Mouse (Mus musculus): Measurements from ENCODE around the gene Dapp1. TPM values are rescaled to one million over a fixed set of nuclear protein-coding genes. Genes with fewer than 3 reads are reported as not detected.
A peak's percentile ranks its signal among the peaks of the same experiment; 100 is the strongest.
"Not testable (repeated sequence)": the region's sequence is repeated elsewhere in the genome, so short reads cannot be mapped to it uniquely, and the experiment has no call there.

The Dapp1 gene
- total RNA-seq, 2 experiments from 2014 or later = 3.5 to 6.9 TPM

GRCm38 (mm10) chr3:137991183-137991582 lies 9.8 kb upstream of the Dapp1 start:
- DNase-seq = peak; percentile 88 to 90

DNA sequence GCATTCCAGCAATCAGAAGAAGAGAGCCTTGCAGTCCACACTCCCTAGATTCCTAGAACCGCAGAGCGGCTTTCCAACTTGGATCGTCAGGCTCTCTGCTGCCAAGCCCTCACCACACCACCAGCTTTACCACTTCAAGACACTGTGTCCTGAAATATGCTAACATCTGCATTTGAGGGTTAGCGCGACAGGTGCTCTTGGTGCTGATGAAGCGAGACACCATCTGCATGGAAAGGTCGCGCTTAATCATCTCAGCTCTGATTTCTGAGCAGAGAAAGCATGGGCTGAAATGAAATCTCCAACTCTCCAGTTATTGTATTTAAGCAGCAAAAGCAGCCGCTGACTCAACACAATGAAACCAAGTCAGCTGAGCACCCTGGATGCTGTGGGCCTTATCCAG lies 8.1 kb upstream of the Dapp1 start:
- DNase-seq = no peak

DNA sequence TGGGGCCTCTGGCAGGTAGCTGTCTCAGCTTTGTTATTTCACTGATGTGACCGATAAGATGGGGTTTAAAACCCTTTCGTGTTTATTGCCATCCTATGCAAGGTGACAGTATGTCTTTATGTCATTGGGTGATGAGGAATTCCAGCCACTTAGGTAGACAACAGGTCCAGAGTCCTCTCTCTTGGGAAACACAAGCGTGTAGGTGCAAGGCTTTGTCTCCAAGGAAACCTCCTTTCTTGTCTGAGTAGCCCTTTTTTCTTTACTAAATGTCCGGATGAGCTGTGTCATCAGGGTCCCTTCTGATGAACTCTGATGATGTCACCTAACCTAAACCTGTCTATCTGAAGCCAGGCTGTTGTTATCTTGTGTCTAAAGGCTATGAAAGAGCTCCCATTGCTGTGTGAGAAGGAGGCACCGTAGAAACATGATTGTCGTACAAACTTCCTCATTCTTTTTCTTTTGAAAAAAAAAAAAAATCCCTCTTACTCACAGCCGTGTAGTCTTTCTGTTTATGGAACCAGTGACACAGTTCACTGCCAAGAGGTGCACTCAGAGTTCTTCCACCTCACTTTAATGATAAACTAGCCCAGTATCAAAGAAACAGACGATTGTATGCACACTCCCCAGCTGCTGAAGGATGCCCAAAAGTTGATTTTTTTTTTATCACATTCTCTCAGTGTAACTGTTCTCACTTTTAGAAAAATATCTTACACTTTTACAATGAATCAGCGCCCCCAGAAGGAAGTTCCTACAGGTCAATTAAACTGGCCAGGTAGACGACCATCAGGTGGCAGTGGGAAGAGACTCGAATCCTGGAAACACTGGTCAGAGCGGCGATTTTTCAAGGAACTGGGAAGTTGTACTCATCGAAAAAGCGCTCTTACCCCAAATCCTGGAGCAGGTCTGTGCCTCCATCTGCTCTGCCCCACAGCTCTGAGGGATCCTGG lies 637 bp downstream of the Dapp1 start:
- DNase-seq = no peak

DNA sequence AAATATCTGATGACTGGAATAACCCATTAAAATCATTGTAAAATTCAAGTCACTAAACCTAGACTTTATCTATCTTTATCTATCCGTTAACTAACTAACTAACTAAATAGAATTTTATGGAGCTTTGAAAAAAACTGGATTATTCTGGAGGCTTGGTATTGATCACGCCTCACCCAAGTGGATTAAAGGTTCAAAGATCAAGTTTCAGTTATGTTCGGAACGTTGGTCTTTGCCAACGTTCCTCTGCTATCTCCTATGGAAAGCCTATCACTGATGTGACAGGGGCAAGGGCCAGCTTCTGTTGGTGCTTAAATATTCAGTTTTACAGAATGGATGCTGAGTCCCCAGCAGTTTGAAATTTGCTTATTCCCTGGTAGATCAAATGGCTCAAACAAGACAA lies 3.1 kb downstream of the Dapp1 start:
- DNase-seq = no peak

DNA sequence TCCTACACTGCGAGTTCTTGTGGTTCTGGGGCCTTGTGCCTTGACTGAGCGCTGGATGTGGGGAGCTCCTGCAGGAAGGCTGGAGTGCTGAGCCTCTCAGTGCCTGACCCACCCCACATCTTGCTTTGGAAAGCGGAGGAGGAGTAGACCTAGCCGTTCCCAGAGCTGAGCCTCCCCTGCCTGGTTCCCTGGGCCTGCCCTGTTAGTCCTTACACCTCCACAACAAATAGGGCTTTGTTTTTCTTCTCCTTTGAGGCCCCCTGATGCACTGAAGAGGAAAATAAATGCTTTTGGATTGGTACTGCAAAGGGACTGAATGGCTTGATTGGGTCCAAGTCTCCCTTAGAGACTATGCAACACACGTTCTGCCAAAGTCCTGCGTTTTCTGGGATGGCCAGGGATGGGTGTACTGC lies 3.7 kb downstream of the Dapp1 start:
- DNase-seq = no peak

DNA sequence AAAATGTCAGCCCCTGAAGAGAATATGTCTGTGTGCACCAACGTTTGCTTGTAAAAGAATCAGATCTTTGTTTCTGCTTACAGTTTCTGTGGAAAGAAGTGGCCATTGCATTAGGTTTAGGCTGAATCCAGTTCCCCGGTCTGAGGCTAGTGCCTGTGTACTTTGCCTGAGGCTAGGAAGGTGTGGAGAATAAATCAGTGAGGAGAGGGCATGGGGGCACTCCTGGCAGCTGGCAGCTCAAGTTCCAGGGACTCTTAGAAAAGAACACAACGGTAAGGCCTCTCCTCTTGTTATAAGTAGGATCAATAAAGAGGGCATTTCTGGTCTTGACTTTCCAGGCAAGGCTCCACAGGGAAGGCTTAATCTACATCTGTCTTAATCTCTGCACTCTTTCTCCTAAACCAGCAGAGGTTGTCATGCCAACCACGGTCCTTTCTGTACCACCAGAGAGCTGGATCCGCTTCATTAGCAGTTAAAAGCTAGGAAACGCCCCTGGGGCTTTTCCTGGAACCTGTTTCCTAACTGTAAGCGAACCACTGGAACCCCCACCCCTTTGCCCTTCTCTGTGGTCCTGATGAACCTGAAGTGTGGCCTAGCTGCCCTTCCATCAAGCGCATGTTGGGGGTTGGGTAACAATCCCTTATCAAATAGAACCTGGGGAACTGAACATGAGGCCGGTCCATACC lies 4.3 kb downstream of the Dapp1 start:
- no peak for DNase-seq

- no peak for DNase-seq
Observed at GRCm38 (mm10) chr3:137975856-137976423, 5.4 kb downstream of the Dapp1 start.

DNA sequence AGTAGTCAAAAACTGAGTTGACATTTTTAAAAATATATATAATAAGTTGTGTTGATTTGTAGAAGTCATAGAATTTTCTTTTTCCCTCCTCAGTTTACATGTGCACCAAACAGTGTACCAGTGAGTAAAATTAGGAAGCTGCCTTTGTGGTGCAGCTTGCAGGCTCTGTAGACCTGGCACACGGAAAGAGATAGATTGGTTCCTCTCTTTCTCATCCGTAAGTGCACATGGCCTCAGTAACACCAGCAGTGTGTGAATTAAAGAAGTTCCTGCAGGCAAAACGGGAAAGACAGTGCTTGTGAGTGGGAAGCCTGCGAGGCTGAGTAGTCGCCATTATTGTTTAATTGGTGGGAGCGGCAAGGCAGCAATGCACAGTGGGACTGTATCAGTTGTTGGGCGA lies 5.9 kb downstream of the Dapp1 start:
- DNase-seq = no peak

DNA sequence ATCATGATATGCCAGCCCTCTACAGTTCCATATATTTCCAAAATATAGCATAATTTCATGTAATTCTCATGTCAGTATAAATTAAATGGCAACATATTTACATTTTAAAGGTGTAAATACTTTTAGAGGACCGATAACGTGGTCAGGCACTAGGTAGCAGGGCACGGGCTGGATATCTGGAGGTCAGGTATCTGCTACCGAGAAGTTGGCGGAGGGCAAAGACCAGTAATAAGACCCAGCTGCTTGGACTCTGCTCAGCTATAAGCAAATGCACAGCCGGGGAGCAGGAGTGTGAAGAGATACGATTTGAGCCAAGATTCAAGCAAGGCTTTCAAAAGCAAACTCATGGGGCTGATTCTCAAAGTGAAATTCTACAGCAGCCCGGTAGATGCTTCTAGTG lies 7.0 kb downstream of the Dapp1 start:
- DNase-seq = no peak

GRCm38 (mm10) chr3:137972989-137973388 lies 8.4 kb downstream of the Dapp1 start:
- DNase-seq = no peak

DNA sequence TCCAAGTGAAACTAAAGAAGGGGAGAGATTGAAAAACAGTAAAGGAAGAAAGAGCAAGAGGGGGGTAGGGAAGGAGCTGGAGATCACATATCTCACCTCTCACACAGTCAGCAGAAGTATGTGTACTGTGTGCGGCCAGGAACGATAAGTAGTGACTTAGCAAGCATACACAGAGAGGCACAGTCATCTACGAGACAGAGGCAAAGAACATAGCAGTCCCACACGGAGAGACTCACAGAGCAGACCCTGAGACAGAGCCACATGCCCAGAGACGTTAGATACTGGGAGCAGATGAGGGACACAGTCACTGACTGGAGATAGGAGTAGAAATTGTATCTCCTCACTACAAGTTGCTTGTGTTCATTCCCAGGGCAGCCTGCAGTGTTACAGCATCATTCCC lies 9.1 kb downstream of the Dapp1 start:
- no peak for DNase-seq

DNA sequence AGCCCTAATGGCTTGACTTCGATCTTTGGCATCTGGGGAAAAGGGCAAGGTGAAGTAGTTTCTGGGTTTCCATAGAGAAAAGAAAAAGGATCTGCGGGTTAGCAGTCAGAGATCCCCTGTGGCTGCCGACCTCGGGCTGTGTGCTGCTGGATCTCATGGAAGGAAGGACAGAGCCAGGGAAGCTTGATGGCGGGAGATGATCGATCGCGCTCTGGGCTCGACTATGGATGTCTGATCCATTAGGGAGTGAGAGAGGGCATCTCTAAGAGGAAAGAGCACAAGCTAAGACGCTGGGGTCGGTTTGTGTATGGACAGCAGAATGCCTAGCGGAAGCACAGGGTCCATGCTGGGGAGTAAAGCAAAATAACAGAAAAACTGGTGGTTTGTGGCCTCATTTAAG lies 11.4 kb downstream of the Dapp1 start:
- DNase-seq = peak; percentile 28 to 43

DNA sequence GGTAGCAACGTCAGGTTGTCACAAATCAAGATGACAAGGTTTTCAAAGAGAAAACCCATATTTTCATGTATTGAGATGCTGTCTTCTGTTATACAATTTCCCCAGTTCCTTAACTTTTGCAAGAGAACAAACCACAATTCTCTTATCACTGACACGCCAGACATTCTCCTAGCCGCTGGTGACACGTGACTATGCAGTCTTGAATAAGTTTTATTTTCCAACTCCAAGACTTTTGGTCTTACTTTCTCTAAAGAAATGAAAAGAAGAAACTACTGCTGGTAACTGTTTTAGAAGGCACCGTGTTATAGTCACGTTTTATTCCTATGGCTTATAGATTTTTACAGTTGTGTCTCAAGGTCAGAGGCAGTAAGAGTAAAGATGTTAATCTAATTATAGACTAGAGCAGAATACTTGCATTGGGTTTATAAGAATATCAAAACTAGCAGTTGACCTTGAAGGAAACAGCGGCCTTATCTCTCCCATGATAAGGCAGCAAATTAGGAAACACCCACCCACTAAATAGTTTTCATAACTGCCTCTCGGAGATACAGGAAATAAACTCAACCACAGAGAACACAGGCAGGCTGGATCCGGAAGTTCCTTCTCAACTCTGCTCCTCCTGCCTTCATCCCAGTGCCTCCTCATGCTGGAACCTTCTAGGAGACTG lies 12.4 kb downstream of the Dapp1 start:
- no peak for DNase-seq

DNA sequence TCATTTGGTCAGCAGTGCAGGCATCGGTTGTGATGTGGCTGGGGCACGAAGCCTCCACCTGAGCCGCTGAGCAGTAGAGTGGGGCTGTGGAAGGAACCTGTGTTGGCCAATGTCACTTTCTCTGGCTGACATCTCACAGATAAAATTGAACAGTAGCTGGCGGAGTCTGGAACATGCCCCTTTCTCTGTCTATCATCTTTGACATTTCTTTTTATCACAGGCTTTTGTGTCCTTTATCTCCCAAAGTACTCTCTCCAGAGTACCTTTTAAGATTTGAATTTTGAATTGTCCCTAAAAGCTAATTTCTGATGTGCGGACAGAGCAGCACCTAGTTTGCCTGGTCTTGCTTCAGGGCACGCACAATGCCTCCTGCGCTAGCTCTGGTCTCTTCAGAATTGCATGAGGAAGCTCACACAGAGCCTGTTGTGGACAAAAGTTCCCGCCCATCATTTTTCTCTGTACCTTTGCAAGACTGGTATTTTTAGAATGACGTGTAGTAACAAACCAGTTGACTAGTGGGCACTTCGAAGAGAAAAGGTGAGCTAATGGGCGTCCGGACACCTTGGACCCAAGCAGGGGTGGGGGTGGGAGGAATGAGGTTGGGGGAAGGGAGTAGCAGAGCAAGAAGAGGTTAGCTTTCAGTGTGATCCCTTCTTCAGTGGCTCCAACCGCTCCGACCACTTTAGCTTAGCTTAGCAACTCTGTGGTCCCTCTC lies 13.1 kb downstream of the Dapp1 start:
- no peak for DNase-seq

DNA sequence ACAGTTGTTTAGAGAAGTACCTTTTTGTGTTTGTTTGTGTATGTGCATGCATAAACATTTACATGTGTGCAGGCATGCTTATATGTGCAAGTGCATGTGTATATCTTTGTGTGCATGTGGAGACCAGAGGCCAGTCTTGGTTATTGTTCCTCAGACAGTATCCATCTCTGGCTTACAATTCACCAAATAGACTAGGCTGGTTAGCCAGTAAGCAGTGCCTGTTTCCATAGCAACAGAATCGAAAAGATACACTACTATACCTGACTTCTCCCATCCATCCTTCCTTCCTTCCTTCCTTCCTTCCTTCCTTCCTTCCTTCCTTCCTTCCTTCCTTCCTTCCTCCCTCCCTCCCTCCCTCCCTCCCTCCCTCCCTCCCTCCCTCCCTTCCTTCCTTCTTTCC lies 17.3 kb downstream of the Dapp1 start:
- DNase-seq = not testable (repeated sequence)

GRCm38 (mm10) chr3:137963508-137963907 lies 17.8 kb downstream of the Dapp1 start:
- no peak for DNase-seq

DNA sequence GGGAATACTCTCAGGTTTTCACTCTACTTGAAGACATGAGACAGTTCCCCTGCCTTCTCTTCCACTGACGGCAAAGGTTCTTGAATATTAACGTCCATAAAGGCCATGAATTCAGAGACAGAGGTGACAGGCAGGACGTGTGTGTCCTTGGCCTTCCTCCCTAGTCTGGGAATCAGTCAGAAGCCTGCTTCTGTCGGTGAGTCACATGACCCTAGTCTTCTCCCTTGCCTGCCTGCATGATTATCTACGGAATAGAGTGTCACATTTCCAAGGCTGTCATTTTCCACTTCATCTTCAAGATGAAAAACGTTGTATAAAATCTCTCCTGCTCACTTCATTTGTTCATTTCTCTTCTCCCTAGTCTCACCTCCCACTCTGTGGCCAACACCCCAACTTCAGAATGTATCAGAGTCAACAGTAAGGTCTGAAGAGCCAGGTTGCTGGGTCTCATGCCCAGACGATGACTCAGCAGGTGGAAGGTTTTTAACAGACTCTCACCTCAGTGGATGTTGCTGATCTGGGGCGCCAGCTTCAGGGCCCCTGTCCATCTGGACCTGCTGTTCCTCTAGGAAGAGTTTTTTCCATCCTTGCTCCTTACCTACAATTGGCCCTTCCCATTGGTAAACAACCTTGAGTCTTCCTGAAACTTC lies 19.5 kb downstream of the Dapp1 start:
- peak; percentile 31 to 53 for DNase-seq

DNA sequence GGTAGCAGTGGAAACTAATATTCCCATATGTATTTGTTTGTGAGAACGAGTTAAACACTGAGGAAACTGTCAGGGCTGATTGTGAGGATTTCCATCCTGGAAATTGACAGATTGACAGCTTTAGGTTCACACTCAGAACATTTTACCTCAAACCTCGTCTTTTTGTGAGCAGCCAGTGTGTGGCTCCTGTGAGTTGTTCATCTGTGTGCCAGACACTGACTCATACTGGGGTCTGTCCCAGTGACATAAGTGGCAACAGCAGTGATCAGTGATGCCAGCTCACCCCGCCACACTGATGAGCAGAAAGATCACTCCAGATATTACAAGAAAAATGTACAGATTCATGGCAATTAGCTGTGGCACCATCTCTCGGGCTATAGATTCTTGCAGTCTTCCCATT lies 21.9 kb downstream of the Dapp1 start:
- peak; percentile 18 to 31 for DNase-seq

- no peak for DNase-seq
Observed at GRCm38 (mm10) chr3:137958352-137958751, 23.0 kb downstream of the Dapp1 start.

- no peak for DNase-seq
Observed at GRCm38 (mm10) chr3:137957864-137958263, 23.5 kb downstream of the Dapp1 start.

DNA sequence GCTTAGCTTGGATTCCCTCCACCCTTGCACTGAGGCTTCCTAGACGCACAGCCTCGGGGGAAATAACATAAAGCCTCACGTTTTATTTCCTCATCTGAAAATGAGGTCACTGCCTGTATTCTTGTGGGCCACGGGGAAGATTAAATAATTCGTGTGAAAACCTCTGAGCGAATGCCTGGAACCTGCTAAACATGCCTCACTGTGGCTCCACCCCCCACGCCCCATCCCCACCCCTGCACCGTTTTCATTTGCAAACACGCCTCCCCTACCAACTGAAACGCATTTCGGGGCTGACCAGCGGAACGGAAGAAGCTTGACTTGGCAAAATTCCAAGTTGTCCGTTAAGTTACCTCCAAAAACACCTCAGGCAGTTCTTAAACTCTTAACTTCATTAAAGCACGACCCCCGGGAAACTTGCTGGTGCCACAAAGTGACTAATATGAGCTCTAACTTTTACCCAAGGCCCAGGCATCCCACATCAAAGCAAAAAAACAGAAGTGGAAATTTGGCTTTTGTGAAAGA lies 25.7 kb downstream of the Dapp1 start:
- DNase-seq = peak in 1 of 2 experiments; percentile 28

Measured in adrenal gland, postnatal 36 days (tissue).